Mouse (Mus musculus): ENCODE data around the gene Arg2. TPM values are rescaled to one million over a fixed set of nuclear protein-coding genes. Genes with fewer than 3 reads are reported as not detected.

The Arg2 gene
- total RNA-seq, 1 experiment = 5.3 TPM

GRCm38 (mm10) chr12:79197105-79197504 is 66.5 kb downstream of the Arg2 start:
- Histone ChIP-seq H3K4me1 (ENCODE audit: control insufficient read depth in 2 of 2, insufficient read depth in 2 of 2, low read length in 2 of 2, poor library complexity in 1 of 2) (no peaks in the 10 kb centered on the region; a peak in 2 of 4 replicates), H3K27ac (ENCODE audit: insufficient read depth, low read depth, low read length, poor library complexity, severe bottlenecking) (no peak overlapping the region), H3K9ac (ENCODE audit: insufficient read depth, low read depth, low read length, poor library complexity, severe bottlenecking) (no peak overlapping the region), H3K36me3 (ENCODE audit: control insufficient read depth, insufficient read depth, low read length, poor library complexity, severe bottlenecking) (no peaks in the 10 kb centered on the region), H3K9me3 (ENCODE audit: control insufficient read depth, insufficient read depth, low read depth, low read length) (no peaks in the 10 kb centered on the region), H3K4me3 (ENCODE audit: insufficient read depth in 1 of 2, low read depth in 1 of 2, low read length in 2 of 2, poor library complexity in 1 of 2, severe bottlenecking in 1 of 2) (no peak overlapping the region)
- no peak for DNase-seq (ENCODE audit: low read depth, low spot score)
- TF ChIP-seq HCFC1 (IDR thresholded peaks at IDR 0.05; ENCODE audit: borderline replicate concordance, insufficient read depth, low read length) = no peak
- no peak for TF ChIP-seq MAFK (IDR thresholded peaks at IDR 0.05; ENCODE audit: insufficient read depth, low read depth, low read length)
- TF ChIP-seq ZNF384 (IDR thresholded peaks at IDR 0.05; ENCODE audit: low read depth, low read length) = no peak
- no peak for TF ChIP-seq ZC3H11A (IDR thresholded peaks at IDR 0.05; ENCODE audit: borderline replicate concordance, low read depth, low read length)
- TF ChIP-seq CHD2 (IDR thresholded peaks at IDR 0.05; ENCODE audit: low read depth, low read length) = no peak
- in situ Hi-C loops (cut with MboI; ENCODE audit: low sequenced_read_pairs in 2 of 2, unreplicated experiment in 2 of 2) = no loop called here

GRCm38 (mm10) chr12:79201882-79202281 is 71.3 kb downstream of the Arg2 start:
- DNase-seq (ENCODE audit: low read depth, low spot score) = no peak
- Histone ChIP-seq H3K9me3 (ENCODE audit: control insufficient read depth, insufficient read depth, low read depth, low read length) (no peaks in the 10 kb centered on the region), H3K4me3 (ENCODE audit: insufficient read depth in 1 of 2, low read depth in 1 of 2, low read length in 2 of 2, poor library complexity in 1 of 2, severe bottlenecking in 1 of 2) (no peak overlapping the region), H3K27ac (ENCODE audit: insufficient read depth, low read depth, low read length, poor library complexity, severe bottlenecking) (no peak overlapping the region), H3K9ac (ENCODE audit: insufficient read depth, low read depth, low read length, poor library complexity, severe bottlenecking) (no peak overlapping the region), H3K4me1 (ENCODE audit: control insufficient read depth in 2 of 2, insufficient read depth in 2 of 2, low read length in 2 of 2, poor library complexity in 1 of 2) (no peaks in the 10 kb centered on the region), H3K36me3 (ENCODE audit: control insufficient read depth, insufficient read depth, low read length, poor library complexity, severe bottlenecking) (no peaks in the 10 kb centered on the region)
- TF ChIP-seq ZC3H11A (IDR thresholded peaks at IDR 0.05; ENCODE audit: borderline replicate concordance, low read depth, low read length) (no peak), MAFK (IDR thresholded peaks at IDR 0.05; ENCODE audit: insufficient read depth, low read depth, low read length) (no peak), CHD2 (IDR thresholded peaks at IDR 0.05; ENCODE audit: low read depth, low read length) (no peak), HCFC1 (IDR thresholded peaks at IDR 0.05; ENCODE audit: borderline replicate concordance, insufficient read depth, low read length) (no peak), ZNF384 (IDR thresholded peaks at IDR 0.05; ENCODE audit: low read depth, low read length) (no peak)
- in situ Hi-C loops (cut with MboI; ENCODE audit: low sequenced_read_pairs in 2 of 2, unreplicated experiment in 2 of 2) = no loop called here

Other genes starting within 250 kb of the Arg2 start
- 0.98 and 1.1 TPM in 2 replicates for gene Plek2, start 223.8 kb upstream of the Arg2 start, total RNA-seq (2012; rRNA removed)
- gene Tmem229b, start 123.2 kb upstream of the Arg2 start, total RNA-seq (2012; rRNA removed) = 6.1 TPM in 2 replicates
- 9.0 and 11.2 TPM in 2 replicates for gene Plekhh1, start 101.6 kb upstream of the Arg2 start, total RNA-seq (2012; rRNA removed)
- gene Pigh, start 41.1 kb upstream of the Arg2 start, total RNA-seq (2012; rRNA removed) = 14.8 and 17.0 TPM in 2 replicates
- gene Vti1b, start 41.9 kb downstream of the Arg2 start, total RNA-seq (2012; rRNA removed) = 40.9 and 65.5 TPM in 2 replicates
- gene Rdh11, start 61.5 kb downstream of the Arg2 start, total RNA-seq (2012; rRNA removed) = 33.5 and 75.6 TPM in 2 replicates
- 1.2 and 1.4 TPM in 2 replicates for gene Rdh12, start 78.1 kb downstream of the Arg2 start, total RNA-seq (2012; rRNA removed)
- gene Zfyve26, start 165.5 kb downstream of the Arg2 start, total RNA-seq (2012; rRNA removed) = 22.8 and 30.8 TPM in 2 replicates
- gene Rad51b, start 166.5 kb downstream of the Arg2 start, total RNA-seq (2012; rRNA removed) = 6.7 and 9.8 TPM in 2 replicates

Data from ES-E14 (cell line).